Mouse (Mus musculus) CH12.LX (cell line): ENCODE measurements at regions not wholly inside any gene's neighbourhood (a gene's known extent, or its start where the extent isn't known, plus 50 kb on each side); places are given as distances from the start of the nearest gene placed in this dataset.

Experiments used
- DNase-seq: peaks from one replicate; pipeline ENCODE4 v3.0.0-alpha.2; 2013; ENCODE audit errors: extremely low read depth
- H3K27ac ChIP-seq: 2 replicates; pipeline ENCODE4 v1.5.1; 2012; ENCODE audit warnings: low read depth, mild to moderate bottlenecking, control low read depth, moderate library complexity; ENCODE audit not compliant: insufficient read depth
- H3K27me3 ChIP-seq: replicated peaks from 2 replicates; pipeline ENCODE3; 2012; ENCODE audit warnings: inconsistent platforms
- H3K36me3 ChIP-seq, 2 experiments: replicated peaks in 1 of 2; 2 replicates each; pipeline versions ENCODE3 to v1.6.1; 2012; ENCODE audit warnings: inconsistent platforms in 1 of 2, low read length in 1 of 2, mild to moderate bottlenecking in 1 of 2, mixed read lengths in 1 of 2, moderate library complexity in 1 of 2; ENCODE audit not compliant: control insufficient read depth in 1 of 2, insufficient read depth in 1 of 2
- H3K4me1 ChIP-seq, 2 experiments: 2 replicates each; pipeline ENCODE4 v1.6.1; 2012; ENCODE audit warnings: inconsistent platforms in 1 of 2, moderate library complexity in 1 of 2; ENCODE audit not compliant: insufficient read depth in 2 of 2, control insufficient read depth in 1 of 2
- H3K4me2 ChIP-seq: 2 replicates; pipeline ENCODE4 v1.6.1; 2012; ENCODE audit warnings: low read depth, mild to moderate bottlenecking, control low read depth; ENCODE audit not compliant: poor library complexity, insufficient read depth, severe bottlenecking
- H3K4me3 ChIP-seq, 3 experiments: fragments of 150-350 bp in 1 of 3; sonication (generic) in 1 of 3; replicated peaks in 1 of 3; 2 replicates each; pipeline versions ENCODE3 to v1.5.1; 2011 to 2012; ENCODE audit warnings: low read depth in 2 of 3, low read length in 2 of 3, mild to moderate bottlenecking in 2 of 3, moderate library complexity in 2 of 3, control low read depth in 1 of 3, improper control_type of control experiment in 1 of 3, inconsistent platforms in 1 of 3, mixed read lengths in 1 of 3; ENCODE audit not compliant: poor library complexity in 1 of 3
- H3K79me2 ChIP-seq: replicated peaks from 2 replicates; pipeline ENCODE4 v1.6.1; 2012; ENCODE audit warnings: mild to moderate bottlenecking, moderate library complexity; ENCODE audit not compliant: control insufficient read depth, poor library complexity, insufficient read depth, severe bottlenecking; ENCODE audit errors: extremely low read depth
- H3K9ac ChIP-seq: 2 replicates; pipeline ENCODE4 v1.6.1; 2012; ENCODE audit warnings: low read depth, mild to moderate bottlenecking, control low read depth, moderate library complexity; ENCODE audit not compliant: insufficient read depth
- H3K9me3 ChIP-seq: replicated peaks from 2 replicates; pipeline ENCODE3; 2012; ENCODE audit warnings: low read length, inconsistent platforms, mixed read lengths
- BHLHE40 ChIP-seq: IDR thresholded peaks from 2 replicates; pipeline ENCODE4 v1.6.1; 2011; ENCODE audit warnings: mild to moderate bottlenecking, low read depth, low read length, improper control_type of control experiment
- CHD1 ChIP-seq: IDR thresholded peaks from 2 replicates; pipeline ENCODE4 v1.6.1; 2012; ENCODE audit warnings: low read depth, low read length, improper control_type of control experiment, inconsistent platforms
- CTCF ChIP-seq, 2 experiments: IDR thresholded peaks in 1 of 2; conservative IDR thresholded peaks in 1 of 2; 2 replicates each; pipeline ENCODE4 v1.5.1; 2011 to 2012; ENCODE audit warnings: low read depth in 2 of 2, low read length in 2 of 2, improper control_type of control experiment in 1 of 2, inconsistent platforms in 1 of 2, mild to moderate bottlenecking in 1 of 2, moderate library complexity in 1 of 2
- GABPA ChIP-seq: IDR thresholded peaks from 2 replicates; pipeline ENCODE4 v1.6.1; 2012; ENCODE audit warnings: low read depth, low read length, improper control_type of control experiment, inconsistent platforms; ENCODE audit not compliant: insufficient replicate concordance
- HCFC1 ChIP-seq: IDR thresholded peaks from 2 replicates; pipeline ENCODE4 v1.6.1; 2012; ENCODE audit warnings: low read depth, mild to moderate bottlenecking, inconsistent platforms, low read length, improper control_type of control experiment
- JUN ChIP-seq: IDR thresholded peaks from 2 replicates; pipeline ENCODE4 v1.6.1; 2011; ENCODE audit warnings: low read depth, mild to moderate bottlenecking, low read length, improper control_type of control experiment, moderate library complexity; ENCODE audit not compliant: insufficient read depth
- KAT2A ChIP-seq: IDR thresholded peaks from 2 replicates; pipeline ENCODE4 v1.6.1; 2012; ENCODE audit warnings: low read length, improper control_type of control experiment, inconsistent platforms; ENCODE audit not compliant: insufficient replicate concordance
- MAX ChIP-seq: IDR thresholded peaks from 2 replicates; pipeline ENCODE4 v1.6.1; 2011; ENCODE audit warnings: low read length, improper control_type of control experiment
- MAZ ChIP-seq: IDR thresholded peaks from 2 replicates; pipeline ENCODE4 v1.6.1; 2012; ENCODE audit warnings: low read depth, mild to moderate bottlenecking, inconsistent platforms, low read length, improper control_type of control experiment, moderate library complexity
- MXI1 ChIP-seq: IDR thresholded peaks from 2 replicates; pipeline ENCODE4 v1.6.1; 2011; ENCODE audit warnings: mild to moderate bottlenecking, low read depth, low read length, improper control_type of control experiment
- MYC ChIP-seq: IDR thresholded peaks from 2 replicates; pipeline ENCODE4 v1.6.1; 2011; ENCODE audit warnings: low read depth, mild to moderate bottlenecking, improper control_type of control experiment, low read length
- NRF1 ChIP-seq: IDR thresholded peaks from 2 replicates; pipeline ENCODE4 v1.6.1; 2014; ENCODE audit warnings: low read depth, mild to moderate bottlenecking, inconsistent platforms, low read length, improper control_type of control experiment, moderate library complexity
- POLR2A ChIP-seq: IDR thresholded peaks from 2 replicates; pipeline ENCODE4 v1.6.1; 2011; ENCODE audit warnings: low read depth, mild to moderate bottlenecking, improper control_type of control experiment, low read length
- POLR2AphosphoS2 ChIP-seq: IDR thresholded peaks from 2 replicates; pipeline ENCODE4 v1.6.1; 2011; ENCODE audit warnings: low read depth, low read length, improper control_type of control experiment
- RAD21 ChIP-seq: IDR thresholded peaks from 2 replicates; pipeline ENCODE4 v1.6.1; 2011; ENCODE audit warnings: low read depth, mild to moderate bottlenecking, low read length, improper control_type of control experiment, moderate library complexity
- RCOR1 ChIP-seq: conservative IDR thresholded peaks from 2 replicates; pipeline ENCODE4 v1.6.1; 2012; ENCODE audit warnings: low read depth, mild to moderate bottlenecking, inconsistent platforms, low read length, improper control_type of control experiment
- SIN3A ChIP-seq: IDR thresholded peaks from 2 replicates; pipeline ENCODE4 v1.6.1; 2012; ENCODE audit warnings: low read length, improper control_type of control experiment, inconsistent platforms
- SMC3 ChIP-seq: IDR thresholded peaks from 2 replicates; pipeline ENCODE4 v1.6.1; 2011; ENCODE audit warnings: low read depth, low read length, improper control_type of control experiment
- TBP ChIP-seq: conservative IDR thresholded peaks from 2 replicates; pipeline ENCODE4 v1.6.1; 2011; ENCODE audit warnings: low read depth, low read length, improper control_type of control experiment
- USF1 ChIP-seq: IDR thresholded peaks from 2 replicates; pipeline ENCODE4 v1.6.1; 2014; ENCODE audit warnings: low read depth, mild to moderate bottlenecking, inconsistent platforms, low read length, improper control_type of control experiment
- ZKSCAN1 ChIP-seq: IDR thresholded peaks from 2 replicates; pipeline ENCODE4 v1.6.1; 2012; ENCODE audit warnings: low read depth, inconsistent platforms, low read length, improper control_type of control experiment, borderline replicate concordance
- ZNF384 ChIP-seq: IDR thresholded peaks from 2 replicates; pipeline ENCODE4 v1.6.1; 2012; ENCODE audit warnings: low read depth, low read length, improper control_type of control experiment, inconsistent platforms
- dilution Hi-C: fragments of 300-500 bp; cut with MboI; formaldehyde crosslinking; loops from 2 replicates; pipeline ENCODE4 v1.14.3; 2020; ENCODE audit warnings: low sequenced_read_pairs; ENCODE audit not compliant: extremely low pct_unique_long_range_greater_than_20kb, extremely low pct_ligation_motif_present
- in situ Hi-C: fragments of 300-500 bp; cut with MboI; formaldehyde crosslinking; loops from 3 replicates; pipeline ENCODE4 v1.14.3; 2019; ENCODE audit warnings: low sequenced_read_pairs, low pct_ligation_motif_present, low pct_unique_long_range_greater_than_20kb, mixed read lengths

DNA sequence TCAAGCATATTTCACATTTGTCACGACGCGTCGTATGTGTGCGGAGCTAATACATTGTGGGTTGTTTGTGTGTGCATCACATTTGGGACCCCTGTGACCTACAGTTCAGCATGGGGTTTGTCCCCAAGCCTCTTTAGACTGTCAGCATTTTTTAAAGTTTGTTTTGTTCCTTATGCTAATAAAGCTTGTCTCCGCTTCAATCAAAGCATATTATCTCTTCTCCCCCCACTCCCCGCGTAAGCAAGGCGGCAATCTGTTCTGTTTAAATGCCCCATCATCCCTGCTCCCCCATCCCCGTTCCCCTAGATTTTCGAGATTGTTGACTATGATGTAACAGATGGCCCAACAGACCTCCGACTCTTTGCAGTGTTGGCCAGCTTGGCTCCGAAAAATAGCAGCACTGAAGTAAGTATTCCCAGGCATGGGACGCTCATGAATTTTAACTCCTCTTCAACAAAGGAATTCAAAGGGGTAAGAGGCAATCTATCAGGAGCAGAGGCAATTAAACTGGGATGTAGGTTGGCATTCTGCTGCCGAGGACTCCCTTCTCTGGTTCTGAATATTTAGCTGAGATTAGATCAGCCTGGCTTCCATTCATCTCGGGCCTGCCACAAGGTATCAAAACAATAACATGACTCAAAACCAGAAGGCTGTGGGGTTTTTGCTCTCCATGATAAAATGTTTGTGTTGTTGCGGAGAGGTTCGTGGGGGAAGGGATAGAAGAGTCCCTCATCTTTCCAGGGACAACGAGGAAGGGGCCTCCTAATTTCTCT is 141.9 kb downstream of the Ascl1 start:
- Histone ChIP-seq H3K27ac (no peak overlapping the region), H3K9me3 (no peaks in the 10 kb centered on the region), H3K4me3 (no peak overlapping the region), H3K27me3 (no peaks in the 10 kb centered on the region), H3K36me3 (no peaks in the 10 kb centered on the region), H3K4me1 (no peaks in the 10 kb centered on the region), H3K9ac (no peak overlapping the region), H3K79me2 (no peaks in the 10 kb centered on the region), H3K4me2 (no peak overlapping the region)
- no peak for DNase-seq
- no peak for TF ChIP-seq MAZ
- no peak for TF ChIP-seq RAD21
- no peak for TF ChIP-seq HCFC1
- no peak for TF ChIP-seq CTCF (conservative IDR thresholded peaks at IDR 0.05 in 1 of 2, IDR thresholded peaks at IDR 0.05 in 1 of 2; ENCODE audit: low read depth in 2 of 2, low read length in 2 of 2)
- TF ChIP-seq SIN3A = no peak
- no peak for TF ChIP-seq BHLHE40
- TF ChIP-seq MXI1 = no peak
- no peak for TF ChIP-seq ZKSCAN1
- no peak for TF ChIP-seq POLR2AphosphoS2
- TF ChIP-seq ZNF384 = no peak
- TF ChIP-seq POLR2A = no peak
- no peak for TF ChIP-seq USF1
- no peak for TF ChIP-seq NRF1
- in situ Hi-C loops = no loop called here
- dilution Hi-C loops = no loop called here

DNA sequence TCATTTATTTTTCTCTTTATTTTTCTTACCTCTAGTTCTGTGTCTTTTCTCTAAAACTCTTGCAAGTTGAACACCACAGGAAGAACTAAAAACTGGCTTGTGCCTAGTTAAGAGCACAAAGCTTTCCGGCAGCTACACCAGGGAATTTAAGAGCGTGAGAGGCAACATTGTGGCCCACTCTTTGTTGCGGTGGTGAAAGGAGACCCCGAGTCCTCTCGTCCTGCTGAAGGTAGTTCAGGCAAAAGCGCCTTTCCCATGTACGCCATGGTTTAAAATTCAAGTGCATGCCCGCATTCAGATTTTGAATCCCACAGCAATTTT is 142.4 kb downstream of the Ascl1 start:
- Histone ChIP-seq H3K36me3 (no peaks in the 10 kb centered on the region), H3K9ac (no peak overlapping the region), H3K4me1 (no peaks in the 10 kb centered on the region), H3K79me2 (no peaks in the 10 kb centered on the region), H3K4me2 (no peak overlapping the region), H3K4me3 (no peak overlapping the region), H3K27me3 (no peaks in the 10 kb centered on the region), H3K27ac (no peak overlapping the region), H3K9me3 (no peaks in the 10 kb centered on the region)
- dilution Hi-C loops = no loop called here
- DNase-seq = no peak
- TF ChIP-seq CHD1 (no peak), JUN (no peak), ZNF384 (no peak), POLR2A (no peak), KAT2A (no peak), SMC3 (no peak), TBP (no peak), BHLHE40 (no peak), USF1 (no peak), RCOR1 (no peak), CTCF (conservative IDR thresholded peaks at IDR 0.05 in 1 of 2, IDR thresholded peaks at IDR 0.05 in 1 of 2; ENCODE audit: low read depth in 2 of 2, low read length in 2 of 2) (no peak), MYC (no peak), POLR2AphosphoS2 (no peak), MAX (no peak), GABPA (no peak)
- in situ Hi-C loops = no loop called here
